Mouse (Mus musculus): ENCODE measurements at regions not wholly inside any gene's neighbourhood (a gene's known extent, or its start where the extent isn't known, plus 50 kb on each side); places are given as distances from the start of the nearest gene placed in this dataset. TPM values are rescaled to one million over a fixed set of nuclear protein-coding genes. Genes with fewer than 3 reads are reported as not detected.

Small RNA genes in the stretch of these regions (microRNA-seq; reads per million reads assigned to microRNA genes)
- not detected for gene Gm44495
